Mouse (Mus musculus): Measurements from ENCODE around the gene Mfsd7a. TPM values are rescaled to one million over a fixed set of nuclear protein-coding genes. Genes with fewer than 3 reads are reported as not detected.

Mfsd7a gene
- polyA plus RNA-seq, 1 experiment from 2014 or later, result 0.13 TPM

DNA sequence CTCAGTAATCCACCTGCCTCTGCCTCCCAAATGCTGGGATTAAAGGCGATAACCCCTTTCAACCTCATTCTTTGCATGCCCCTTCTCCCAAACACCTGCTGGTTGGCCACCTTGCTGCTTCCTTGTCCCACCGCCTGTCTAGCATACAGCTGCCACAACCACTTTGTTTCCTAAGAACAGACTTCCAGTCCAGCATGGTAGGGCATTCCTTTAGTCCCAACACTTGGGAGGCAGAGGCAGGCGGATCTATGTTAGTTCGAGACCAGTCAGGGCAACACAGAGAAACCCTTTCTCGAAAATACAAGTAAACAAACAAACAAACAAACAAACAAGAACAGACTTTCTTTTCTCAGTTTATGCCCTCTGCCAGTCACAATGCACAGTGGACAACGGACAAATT lies 11.8 kb upstream of the Mfsd7a start:
- H3K27ac ChIP-seq, result no peak overlapping the region
- no peaks in the 10 kb centered on the region for H3K9me3 ChIP-seq
- H3K4me1 ChIP-seq, result peaks cover 26% of the 10 kb centered on the region
- H3K4me3 ChIP-seq, result peak overlapping the region; percentile 94
- no peak for ATAC-seq (ENCODE audit: insufficient number of reproducible peaks, insufficient read depth, low FRiP score, low TSS enrichment, low read depth)
- H3K27me3 ChIP-seq, result 0 out of 2 replicates have a peak, but pooled peaks cover 9% of the 10 kb centered on the region
- H3K9ac ChIP-seq, result peak overlapping the region; percentile 99
- no peaks in the 10 kb centered on the region for H3K36me3 ChIP-seq
- 37% methylated on average over 6 of the region's 6 CpGs for WGBS
- peak overlapping the region; percentile 99 for H3K4me2 ChIP-seq

DNA sequence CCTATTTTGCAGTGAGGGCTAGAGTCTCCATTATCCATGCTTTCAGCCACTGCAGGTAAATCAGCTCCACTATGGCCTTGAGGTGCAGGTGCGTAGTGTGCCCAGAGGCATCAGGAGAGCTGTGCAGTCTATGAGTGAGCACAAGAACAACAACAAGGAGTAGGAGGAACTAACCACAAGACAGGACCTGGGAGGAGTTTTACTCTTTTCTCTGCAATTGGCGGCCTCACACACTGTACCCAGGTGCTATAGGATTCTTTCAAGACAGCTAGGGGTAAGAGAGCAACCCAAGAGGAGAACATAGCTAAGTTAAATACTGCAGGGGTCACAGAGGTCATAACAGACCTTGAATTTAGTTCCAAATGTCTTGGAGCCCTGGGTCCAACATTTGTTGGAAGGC lies 10.0 kb upstream of the Mfsd7a start:
- Histone ChIP-seq H3K36me3 (no peaks in the 10 kb centered on the region), H3K27ac (no peak overlapping the region), H3K9ac (no peak overlapping the region), H3K9me3 (no peaks in the 10 kb centered on the region), H3K4me2 (no peak overlapping the region), H3K4me3 (no peak overlapping the region), H3K27me3 (0 out of 2 replicates have a peak, but pooled peaks cover 9% of the 10 kb centered on the region), H3K4me1 (peaks cover 22% of the 10 kb centered on the region)
- 81% methylated on average over 2 of the region's 2 CpGs for WGBS
- no peak for ATAC-seq (ENCODE audit: insufficient number of reproducible peaks, insufficient read depth, low FRiP score, low TSS enrichment, low read depth)

DNA sequence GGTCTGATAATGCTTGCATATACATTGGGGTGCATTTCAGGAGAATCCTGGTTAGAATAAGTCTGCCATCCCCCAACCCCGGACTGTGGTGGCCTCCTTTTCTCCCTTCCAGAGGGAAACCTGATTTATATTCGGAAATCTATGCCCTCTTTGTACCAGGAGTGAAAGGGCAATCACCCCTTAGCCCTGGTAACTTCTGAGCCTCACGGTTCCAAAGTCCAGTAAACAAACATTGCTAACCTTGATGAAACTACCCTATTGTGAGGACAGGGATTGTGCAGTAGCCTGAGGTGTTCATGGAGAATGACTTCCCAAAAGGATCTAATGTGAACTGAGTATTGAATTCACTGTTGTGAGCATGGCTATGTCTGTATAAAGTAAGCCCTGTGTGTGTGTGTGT lies 5.4 kb upstream of the Mfsd7a start:
- ATAC-seq (ENCODE audit: insufficient number of reproducible peaks, insufficient read depth, low FRiP score, low TSS enrichment, low read depth), result no peak
- Histone ChIP-seq H3K36me3 (no peaks in the 10 kb centered on the region), H3K9me3 (no peaks in the 10 kb centered on the region), H3K4me2 (no peak overlapping the region), H3K27me3 (0 out of 2 replicates have a peak, but pooled peaks cover 9% of the 10 kb centered on the region), H3K4me1 (peaks cover 3% of the 10 kb centered on the region; the same call in 1 of the 2 replicates), H3K27ac (no peak overlapping the region), H3K4me3 (no peak overlapping the region), H3K9ac (no peak overlapping the region)
- 33% methylated on average over 3 of the region's 3 CpGs for whole genome bisulfite sequencing

DNA sequence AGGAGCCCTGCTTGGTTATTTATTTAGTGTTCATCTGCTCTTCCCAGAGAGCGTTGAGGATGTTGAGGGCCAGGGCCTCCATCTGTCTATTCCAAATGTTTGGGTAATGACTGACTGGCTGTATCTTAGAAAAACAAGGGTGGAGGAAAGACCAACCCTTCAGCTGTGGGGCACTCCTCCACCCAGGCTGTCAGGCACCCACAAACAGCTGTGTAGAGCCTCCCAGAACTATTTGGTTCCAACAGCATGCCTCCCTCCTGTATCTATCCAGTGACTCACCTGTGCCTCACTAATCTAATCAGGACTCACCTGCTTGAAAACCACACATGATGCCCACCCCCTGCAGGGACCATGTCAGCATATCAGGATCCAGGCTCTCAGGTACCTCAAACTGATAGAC lies 3.7 kb upstream of the Mfsd7a start:
- no peaks in the 10 kb centered on the region for H3K36me3 ChIP-seq
- H3K4me2 ChIP-seq, result no peak overlapping the region
- H3K4me3 ChIP-seq, result no peak overlapping the region
- H3K9me3 ChIP-seq, result no peaks in the 10 kb centered on the region
- no peak overlapping the region for H3K9ac ChIP-seq
- H3K4me1 ChIP-seq, result peaks cover 8% of the 10 kb centered on the region; the same call in 1 of the 2 replicates
- H3K27ac ChIP-seq, result no peak overlapping the region
- H3K27me3 ChIP-seq, result peaks cover 13% of the 10 kb centered on the region
- WGBS, result 90% methylated on average over 1 of the region's 1 CpGs
- ATAC-seq (ENCODE audit: insufficient number of reproducible peaks, insufficient read depth, low FRiP score, low TSS enrichment, low read depth), result no peak

DNA sequence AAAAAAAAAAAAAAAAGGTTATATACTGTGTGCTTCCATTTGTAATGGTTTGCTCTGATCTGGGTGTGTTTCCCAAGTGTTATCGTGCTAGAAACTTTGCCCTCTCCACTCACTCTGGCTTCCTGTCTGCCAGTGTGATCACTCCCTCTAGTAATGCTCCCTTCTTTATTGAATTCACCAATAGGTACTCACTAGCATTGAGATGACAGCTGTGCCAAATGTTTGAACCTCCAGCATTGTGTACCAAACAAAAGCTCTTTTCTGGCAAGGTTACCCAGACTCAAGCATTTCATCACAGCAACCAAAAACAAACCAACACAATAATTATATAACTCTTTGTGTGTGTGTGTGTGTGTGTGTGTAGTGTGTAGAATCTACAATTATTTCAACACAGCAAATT lies 2.9 kb upstream of the Mfsd7a start:
- peaks cover 21% of the 10 kb centered on the region for H3K27me3 ChIP-seq
- no peak overlapping the region for H3K4me2 ChIP-seq
- WGBS, result 82% methylated on average over 1 of the region's 1 CpGs
- no peak overlapping the region for H3K4me3 ChIP-seq
- ATAC-seq (ENCODE audit: insufficient number of reproducible peaks, insufficient read depth, low FRiP score, low TSS enrichment, low read depth), result no peak
- no peaks in the 10 kb centered on the region for H3K9me3 ChIP-seq
- H3K27ac ChIP-seq, result no peak overlapping the region
- H3K4me1 ChIP-seq, result peaks cover 8% of the 10 kb centered on the region; the same call in 1 of the 2 replicates
- H3K36me3 ChIP-seq, result no peaks in the 10 kb centered on the region
- no peak overlapping the region for H3K9ac ChIP-seq

DNA sequence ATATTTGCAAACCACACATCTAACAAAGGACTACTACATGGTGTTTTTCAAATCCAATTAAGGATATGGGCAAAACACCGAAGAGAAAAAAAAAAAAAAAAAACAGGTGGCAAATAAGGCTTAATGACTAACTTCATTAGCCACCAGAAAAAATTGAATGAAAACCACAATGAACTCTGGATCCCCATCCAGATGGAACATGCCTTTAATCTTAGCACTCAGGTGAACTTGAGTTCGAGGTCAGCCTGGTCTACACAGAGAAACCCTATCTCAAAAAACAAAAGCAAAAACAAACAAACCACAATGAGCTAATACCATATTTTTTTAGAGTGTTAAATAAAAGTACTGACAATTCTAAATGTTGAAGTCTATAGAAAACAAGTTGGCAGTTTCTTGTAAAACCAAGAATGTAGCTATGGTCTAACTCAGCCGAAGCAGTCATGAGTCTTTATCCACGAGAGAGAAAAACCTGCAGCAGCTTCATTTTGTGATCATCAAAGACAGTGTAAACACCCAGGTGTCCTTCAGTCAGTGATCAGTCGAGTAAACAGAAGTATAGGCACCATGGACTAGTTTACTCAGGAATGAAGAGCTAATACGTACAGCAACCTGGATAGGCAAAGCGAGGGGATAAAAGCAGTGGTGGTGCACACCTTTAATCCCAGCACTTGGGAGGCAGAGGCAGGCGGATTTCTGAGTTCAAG lies 2.3 kb upstream of the Mfsd7a start:
- Histone ChIP-seq H3K36me3 (no peaks in the 10 kb centered on the region), H3K9me3 (no peaks in the 10 kb centered on the region), H3K4me3 (no peak overlapping the region), H3K4me1 (peaks cover 8% of the 10 kb centered on the region; the same call in 1 of the 2 replicates), H3K9ac (no peak overlapping the region), H3K4me2 (no peak overlapping the region), H3K27me3 (peaks cover 27% of the 10 kb centered on the region), H3K27ac (no peak overlapping the region)
- WGBS, result 77% methylated on average over 8 of the region's 8 CpGs
- ATAC-seq (ENCODE audit: insufficient number of reproducible peaks, insufficient read depth, low FRiP score, low TSS enrichment, low read depth), result no peak

DNA sequence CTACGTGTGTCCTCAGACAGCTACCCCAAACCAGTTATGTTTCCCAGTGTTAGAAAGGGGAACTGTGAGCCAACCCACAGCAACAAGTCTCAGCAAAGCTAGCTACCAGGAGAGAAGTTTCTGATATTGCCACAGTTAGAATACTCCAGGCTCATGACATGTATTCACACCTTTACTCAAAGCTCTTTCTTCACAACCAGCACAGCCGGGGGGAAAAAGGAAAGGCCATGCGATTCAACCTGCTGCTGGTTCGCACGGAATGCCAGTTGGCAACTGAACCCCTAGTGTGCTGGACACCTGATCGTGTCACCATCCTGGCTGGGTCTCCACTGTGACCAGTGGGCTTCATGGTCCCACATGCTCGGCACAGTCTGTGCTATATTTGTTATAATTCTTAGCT lies 834 bp downstream of the Mfsd7a start:
- Histone ChIP-seq H3K4me3 (no peak overlapping the region), H3K4me2 (peak overlapping the region; percentile 69; the same call in 1 of the 2 replicates), H3K9me3 (no peaks in the 10 kb centered on the region), H3K9ac (no peak overlapping the region), H3K4me1 (peaks cover 8% of the 10 kb centered on the region; the same call in 1 of the 2 replicates), H3K36me3 (no peaks in the 10 kb centered on the region), H3K27ac (no peak overlapping the region), H3K27me3 (peaks cover 34% of the 10 kb centered on the region)
- WGBS, result 84% methylated on average over 7 of the region's 7 CpGs
- ATAC-seq (ENCODE audit: insufficient number of reproducible peaks, insufficient read depth, low FRiP score, low TSS enrichment, low read depth), result no peak

DNA sequence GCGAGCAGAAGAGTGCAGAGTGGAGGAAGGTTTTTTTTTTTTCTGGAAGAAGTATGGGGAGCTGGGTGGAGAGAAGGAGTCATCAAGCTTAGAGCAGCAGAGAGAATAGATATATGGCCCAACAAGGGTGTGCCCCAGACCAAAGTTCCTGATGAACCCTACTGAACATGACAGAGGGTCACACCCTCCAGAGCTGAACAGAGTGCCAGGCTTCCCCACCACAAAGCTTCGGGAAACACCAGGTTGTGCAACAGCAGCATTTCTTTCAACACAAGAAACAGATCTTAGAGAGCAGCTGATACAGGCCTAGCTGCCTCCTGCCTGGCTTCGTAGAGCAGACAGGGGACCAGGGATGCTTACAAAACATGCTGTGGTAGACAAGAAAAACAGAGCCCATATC lies 1.7 kb downstream of the Mfsd7a start:
- Histone ChIP-seq H3K4me1 (peaks cover 8% of the 10 kb centered on the region; the same call in 1 of the 2 replicates), H3K27me3 (peaks cover 34% of the 10 kb centered on the region), H3K9me3 (no peaks in the 10 kb centered on the region), H3K4me2 (no peak overlapping the region), H3K27ac (no peak overlapping the region), H3K9ac (no peak overlapping the region), H3K36me3 (no peaks in the 10 kb centered on the region), H3K4me3 (no peak overlapping the region)
- no peak for ATAC-seq (ENCODE audit: insufficient number of reproducible peaks, insufficient read depth, low FRiP score, low TSS enrichment, low read depth)
- 81% methylated on average over 3 of the region's 3 CpGs for WGBS

GRCm38 (mm10) chr5:108436101-108436500 lies 12.6 kb downstream of the Mfsd7a start:
- Histone ChIP-seq H3K27me3 (no peaks in the 10 kb centered on the region; the same call in 1 of the 2 replicates), H3K9me3 (no peaks in the 10 kb centered on the region), H3K9ac (peak overlapping the region; percentile 17; the same call in 1 of the 2 replicates), H3K4me1 (peaks cover 11% of the 10 kb centered on the region), H3K4me3 (no peak overlapping the region), H3K36me3 (peaks cover 15% of the 10 kb centered on the region), H3K27ac (no peak overlapping the region), H3K4me2 (no peak overlapping the region)
- ATAC-seq (ENCODE audit: insufficient number of reproducible peaks, insufficient read depth, low FRiP score, low TSS enrichment, low read depth), result no peak
- 73% methylated on average over 2 of the region's 2 CpGs for WGBS

- peak; percentile 81 for ATAC-seq (ENCODE audit: insufficient number of reproducible peaks, insufficient read depth, low FRiP score, low TSS enrichment, low read depth)
These were observed 14.7 kb downstream of the Mfsd7a start, which contains the start of gene Atp5k for GRCm38 (mm10) chr5:108433804-108434587. Gene Atp5k, minus strand, starts transcription at chr5:108434448.

GRCm38 (mm10) chr5:108431196-108431595 lies 17.5 kb downstream of the Mfsd7a start:
- no peaks in the 10 kb centered on the region for H3K9me3 ChIP-seq
- no peak for ATAC-seq (ENCODE audit: insufficient number of reproducible peaks, insufficient read depth, low FRiP score, low TSS enrichment, low read depth)
- peaks cover 29% of the 10 kb centered on the region for H3K36me3 ChIP-seq
- 87% methylated on average over 6 of the region's 6 CpGs for WGBS
- peaks cover 11% of the 10 kb centered on the region for H3K4me1 ChIP-seq
- H3K9ac ChIP-seq, result no peak overlapping the region
- no peak overlapping the region for H3K4me2 ChIP-seq
- no peaks in the 10 kb centered on the region for H3K27me3 ChIP-seq
- H3K4me3 ChIP-seq, result no peak overlapping the region
- no peak overlapping the region for H3K27ac ChIP-seq

More at GRCm38 (mm10) chr5:108433804-108434587, 14.7 kb downstream of the Mfsd7a start, which contains the start of gene Atp5k:
- Histone ChIP-seq H3K4me3 (peak within 1 kb of the TSS; percentile 88), H3K4me2 (peak within 1 kb of the TSS; percentile 86), H3K27ac (no peak within 1 kb of the TSS), H3K9me3 (no peaks in the 10 kb centered on the region), H3K4me1 (peaks cover 11% of the 10 kb centered on the region), H3K36me3 (peaks cover 29% of the 10 kb centered on the region), H3K9ac (peak within 1 kb of the TSS; percentile 92), H3K27me3 (no peaks in the 10 kb centered on the region; the same call in 1 of the 2 replicates)
- 1% methylated on average over 42 of the region's 42 CpGs for WGBS

All from embryonic facial prominence, embryonic 13.5 days (tissue).